Mouse (Mus musculus): ENCODE measurements around the gene Tnfrsf25. TPM values are rescaled to one million over a fixed set of nuclear protein-coding genes. Genes with fewer than 3 reads are reported as not detected.

Tnfrsf25 gene
- polyA plus RNA-seq, 1 experiment from 2014 or later: 0.28 TPM

GRCm38 (mm10) chr4:152097911-152098799 lies 17.6 kb upstream of the Tnfrsf25 start:
- 26% methylated on average over 11 of the region's 11 CpGs for WGBS
- no peaks in the 10 kb centered on the region for H3K27me3 ChIP-seq (ENCODE audit: control insufficient read depth, insufficient read depth, low read length)
- no peak overlapping the region for H3K9ac ChIP-seq (ENCODE audit: low read depth, low read length)
- no peak for ATAC-seq (ENCODE audit: low FRiP score)
- H3K9me3 ChIP-seq (ENCODE audit: control insufficient read depth, low read length): no peaks in the 10 kb centered on the region
- H3K36me3 ChIP-seq (ENCODE audit: control insufficient read depth, insufficient read depth, low read length): no peaks in the 10 kb centered on the region
- 0 out of 2 replicates have a peak overlapping the region, but pooled peaks have one; percentile 20 for H3K27ac ChIP-seq (ENCODE audit: low read depth, low read length)
- H3K4me3 ChIP-seq (ENCODE audit: low read depth, low read length): no peak overlapping the region
- peaks cover 7% of the 10 kb centered on the region; the same call in 1 of the 2 replicates for H3K4me1 ChIP-seq (replicated peaks; ENCODE audit: control insufficient read depth, insufficient read depth, low read length)
- no peak overlapping the region for H3K4me2 ChIP-seq (replicated peaks; ENCODE audit: low read depth, low read length)
- DNase-seq (ENCODE audit: low spot score): no peak

DNA sequence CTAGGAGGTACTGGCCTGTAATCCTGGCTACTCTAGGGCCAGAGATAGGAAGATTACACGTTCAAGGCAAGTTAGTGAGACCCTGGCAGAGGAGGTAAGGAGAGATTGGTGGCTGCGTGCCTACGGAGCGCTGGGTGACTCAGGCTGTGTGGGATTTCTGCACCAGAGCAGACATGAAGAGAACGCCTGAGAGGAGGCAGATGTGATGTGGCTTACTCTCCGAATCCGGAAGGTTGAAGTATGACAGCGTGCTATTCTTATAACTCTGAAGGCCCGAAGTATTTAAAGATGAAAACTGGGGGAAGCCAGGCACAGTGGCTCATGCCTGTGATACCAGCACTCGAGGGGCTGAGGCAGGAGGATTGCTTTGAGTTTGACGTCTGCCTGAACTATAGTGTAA lies 15.2 kb upstream of the Tnfrsf25 start:
- no peak overlapping the region for H3K4me2 ChIP-seq (replicated peaks; ENCODE audit: low read depth, low read length)
- no peaks in the 10 kb centered on the region for H3K9me3 ChIP-seq (ENCODE audit: control insufficient read depth, low read length)
- no peaks in the 10 kb centered on the region for H3K36me3 ChIP-seq (ENCODE audit: control insufficient read depth, insufficient read depth, low read length)
- 83% methylated on average over 11 of the region's 11 CpGs for WGBS
- peaks cover 7% of the 10 kb centered on the region; the same call in 1 of the 2 replicates for H3K4me1 ChIP-seq (replicated peaks; ENCODE audit: control insufficient read depth, insufficient read depth, low read length)
- no peaks in the 10 kb centered on the region for H3K27me3 ChIP-seq (ENCODE audit: control insufficient read depth, insufficient read depth, low read length)
- no peak overlapping the region for H3K27ac ChIP-seq (ENCODE audit: low read depth, low read length)
- DNase-seq (ENCODE audit: low spot score) (no peak), ATAC-seq (ENCODE audit: low FRiP score) (no peak)
- H3K9ac ChIP-seq (ENCODE audit: low read depth, low read length): no peak overlapping the region
- no peak overlapping the region for H3K4me3 ChIP-seq (ENCODE audit: low read depth, low read length)

- H3K9me3 ChIP-seq (ENCODE audit: control insufficient read depth, low read length): no peaks in the 10 kb centered on the region
- 77% methylated on average over 7 of the region's 7 CpGs for WGBS
- H3K27ac ChIP-seq (ENCODE audit: low read depth, low read length): no peak overlapping the region
- no peaks in the 10 kb centered on the region for H3K27me3 ChIP-seq (ENCODE audit: control insufficient read depth, insufficient read depth, low read length)
- peaks cover 7% of the 10 kb centered on the region; the same call in 1 of the 2 replicates for H3K4me1 ChIP-seq (replicated peaks; ENCODE audit: control insufficient read depth, insufficient read depth, low read length)
- DNase-seq (ENCODE audit: low spot score): no peak
- H3K4me3 ChIP-seq (ENCODE audit: low read depth, low read length): no peak overlapping the region
- H3K4me2 ChIP-seq (replicated peaks; ENCODE audit: low read depth, low read length): no peak overlapping the region
- no peak overlapping the region for H3K9ac ChIP-seq (ENCODE audit: low read depth, low read length)
- no peaks in the 10 kb centered on the region for H3K36me3 ChIP-seq (ENCODE audit: control insufficient read depth, insufficient read depth, low read length)
- ATAC-seq (ENCODE audit: low FRiP score): no peak
Observed at GRCm38 (mm10) chr4:152101081-152101653, 14.6 kb upstream of the Tnfrsf25 start.

GRCm38 (mm10) chr4:152101921-152102320 lies 13.8 kb upstream of the Tnfrsf25 start:
- no peaks in the 10 kb centered on the region for H3K9me3 ChIP-seq (ENCODE audit: control insufficient read depth, low read length)
- DNase-seq (ENCODE audit: low spot score) (no peak), ATAC-seq (ENCODE audit: low FRiP score) (no peak)
- H3K4me3 ChIP-seq (ENCODE audit: low read depth, low read length): no peak overlapping the region
- no peak overlapping the region for H3K4me2 ChIP-seq (replicated peaks; ENCODE audit: low read depth, low read length)
- peaks cover 6% of the 10 kb centered on the region; the same call in 1 of the 2 replicates for H3K4me1 ChIP-seq (replicated peaks; ENCODE audit: control insufficient read depth, insufficient read depth, low read length)
- H3K27me3 ChIP-seq (ENCODE audit: control insufficient read depth, insufficient read depth, low read length): no peaks in the 10 kb centered on the region; the same call in 1 of the 2 replicates
- no peak overlapping the region for H3K9ac ChIP-seq (ENCODE audit: low read depth, low read length)
- H3K27ac ChIP-seq (ENCODE audit: low read depth, low read length): no peak overlapping the region
- H3K36me3 ChIP-seq (ENCODE audit: control insufficient read depth, insufficient read depth, low read length): no peaks in the 10 kb centered on the region
- 94% methylated on average over 14 of the region's 16 CpGs for WGBS

DNA sequence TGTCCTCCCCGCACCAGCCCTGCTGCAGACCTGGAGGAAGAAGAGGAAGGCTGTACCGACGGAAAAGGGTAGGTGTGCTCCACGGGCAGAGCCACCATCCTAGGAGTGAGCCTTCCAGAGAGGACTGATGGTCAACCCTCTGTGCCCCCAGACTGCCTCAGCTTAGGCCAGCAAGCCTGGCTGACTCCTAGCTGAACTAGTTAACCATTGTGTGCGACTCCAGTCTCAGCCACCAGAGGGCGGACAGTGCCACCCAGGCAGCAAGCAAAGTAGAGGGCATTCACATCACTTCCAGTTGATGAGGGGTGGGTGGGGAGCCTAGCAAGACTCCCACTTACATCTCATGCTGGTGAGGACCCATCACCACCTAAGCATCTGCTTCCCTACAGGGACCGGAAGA lies 12.7 kb upstream of the Tnfrsf25 start:
- DNase-seq (ENCODE audit: low spot score): peak; percentile 85
- Histone ChIP-seq H3K27ac (ENCODE audit: low read depth, low read length) (no peak overlapping the region), H3K27me3 (ENCODE audit: control insufficient read depth, insufficient read depth, low read length) (no peaks in the 10 kb centered on the region; the same call in 1 of the 2 replicates), H3K4me1 (replicated peaks; ENCODE audit: control insufficient read depth, insufficient read depth, low read length) (peaks cover 10% of the 10 kb centered on the region; the same call in 1 of the 2 replicates), H3K36me3 (ENCODE audit: control insufficient read depth, insufficient read depth, low read length) (no peaks in the 10 kb centered on the region), H3K9me3 (ENCODE audit: control insufficient read depth, low read length) (no peaks in the 10 kb centered on the region), H3K4me3 (ENCODE audit: low read depth, low read length) (no peak overlapping the region), H3K4me2 (replicated peaks; ENCODE audit: low read depth, low read length) (no peak overlapping the region), H3K9ac (ENCODE audit: low read depth, low read length) (no peak overlapping the region)
- ATAC-seq (ENCODE audit: low FRiP score): no peak
- WGBS: 29% methylated on average over 7 of the region's 7 CpGs

- H3K36me3 ChIP-seq (ENCODE audit: control insufficient read depth, insufficient read depth, low read length): no peaks in the 10 kb centered on the region
- no peak for ATAC-seq (ENCODE audit: low FRiP score)
Observed at GRCm38 (mm10) chr4:152106746-152107145, 9.0 kb upstream of the Tnfrsf25 start.

DNA sequence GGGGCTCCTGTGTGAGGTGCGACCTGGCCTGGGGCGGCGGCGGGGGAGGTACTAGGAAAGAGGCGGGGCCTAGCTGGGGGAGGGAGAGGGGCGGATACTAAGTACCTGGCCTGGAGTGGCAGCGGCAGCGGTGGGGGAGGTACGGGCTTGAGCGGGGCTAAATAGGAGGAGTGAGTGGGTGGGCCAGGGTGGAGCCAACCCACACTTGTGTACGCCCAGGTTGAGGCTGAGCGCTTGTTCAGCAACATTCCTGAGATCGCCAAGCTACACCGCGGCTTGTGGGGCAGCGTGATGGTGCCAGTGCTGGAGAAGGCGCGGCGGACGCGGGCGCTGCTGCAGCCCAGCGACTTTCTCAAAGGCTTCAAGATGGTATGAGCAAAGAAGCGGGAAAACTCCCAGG lies 8.2 kb upstream of the Tnfrsf25 start:
- H3K4me3 ChIP-seq (ENCODE audit: low read depth, low read length): peak overlapping the region; percentile 30
- DNase-seq (ENCODE audit: low spot score) (no peak), ATAC-seq (ENCODE audit: low FRiP score) (peak; percentile 59)
- H3K4me2 ChIP-seq (replicated peaks; ENCODE audit: low read depth, low read length): peak overlapping the region; percentile 76
- H3K27ac ChIP-seq (ENCODE audit: low read depth, low read length): peak overlapping the region; percentile 58; the same call in 1 of the 2 replicates
- under 1% methylated on average over 24 of the region's 24 CpGs for WGBS
- H3K4me1 ChIP-seq (replicated peaks; ENCODE audit: control insufficient read depth, insufficient read depth, low read length): peaks cover 6% of the 10 kb centered on the region; the same call in 1 of the 2 replicates
- no peaks in the 10 kb centered on the region for H3K36me3 ChIP-seq (ENCODE audit: control insufficient read depth, insufficient read depth, low read length)
- no peaks in the 10 kb centered on the region for H3K9me3 ChIP-seq (ENCODE audit: control insufficient read depth, low read length)
- H3K9ac ChIP-seq (ENCODE audit: low read depth, low read length): peak overlapping the region; percentile 31; the same call in 1 of the 2 replicates
- no peaks in the 10 kb centered on the region; the same call in 1 of the 2 replicates for H3K27me3 ChIP-seq (ENCODE audit: control insufficient read depth, insufficient read depth, low read length)

More at GRCm38 (mm10) chr4:152106746-152107145, 9.0 kb upstream of the Tnfrsf25 start:
- Histone ChIP-seq H3K4me2 (replicated peaks; ENCODE audit: low read depth, low read length) (no peak overlapping the region), H3K4me1 (replicated peaks; ENCODE audit: control insufficient read depth, insufficient read depth, low read length) (peaks cover 6% of the 10 kb centered on the region; the same call in 1 of the 2 replicates), H3K9me3 (ENCODE audit: control insufficient read depth, low read length) (no peaks in the 10 kb centered on the region), H3K27me3 (ENCODE audit: control insufficient read depth, insufficient read depth, low read length) (no peaks in the 10 kb centered on the region; the same call in 1 of the 2 replicates), H3K4me3 (ENCODE audit: low read depth, low read length) (no peak overlapping the region), H3K9ac (ENCODE audit: low read depth, low read length) (no peak overlapping the region), H3K27ac (ENCODE audit: low read depth, low read length) (no peak overlapping the region)
- DNase-seq (ENCODE audit: low spot score): peak; percentile 28
- 58% methylated on average over 9 of the region's 9 CpGs for WGBS

- WGBS: 6% methylated on average over 30 of the region's 30 CpGs
- Histone ChIP-seq H3K36me3 (ENCODE audit: control insufficient read depth, insufficient read depth, low read length) (no peaks in the 10 kb centered on the region), H3K9me3 (ENCODE audit: control insufficient read depth, low read length) (no peaks in the 10 kb centered on the region), H3K4me1 (replicated peaks; ENCODE audit: control insufficient read depth, insufficient read depth, low read length) (peaks cover 6% of the 10 kb centered on the region; the same call in 1 of the 2 replicates), H3K27ac (ENCODE audit: low read depth, low read length) (peak overlapping the region; percentile 58), H3K4me2 (replicated peaks; ENCODE audit: low read depth, low read length) (peak overlapping the region; percentile 76), H3K4me3 (ENCODE audit: low read depth, low read length) (peak overlapping the region; percentile 30), H3K9ac (ENCODE audit: low read depth, low read length) (peak overlapping the region; percentile 31; the same call in 1 of the 2 replicates), H3K27me3 (ENCODE audit: control insufficient read depth, insufficient read depth, low read length) (no peaks in the 10 kb centered on the region; the same call in 1 of the 2 replicates)
- peak; percentile 94 for DNase-seq (ENCODE audit: low spot score)
- ATAC-seq (ENCODE audit: low FRiP score): peak; percentile 95
Observed at GRCm38 (mm10) chr4:152107971-152108509, 7.7 kb upstream of the Tnfrsf25 start.
